Mouse (Mus musculus): Measurements from ENCODE around the gene Dock9.
"Not testable (repeated sequence)": the region's sequence is repeated elsewhere in the genome, so short reads cannot be mapped to it uniquely, and the experiment has no call there.

The Dock9 gene

GRCm38 (mm10) chr14:121737277-121737676 lies 60.4 kb downstream of the Dock9 start:
- DNase-seq (ENCODE audit: low read depth), result no peak

- peak; percentile 49 for DNase-seq (ENCODE audit: low read depth)
Observed at GRCm38 (mm10) chr14:121735678-121736077, 62.0 kb downstream of the Dock9 start.

GRCm38 (mm10) chr14:121734217-121734616 lies 63.4 kb downstream of the Dock9 start:
- DNase-seq (ENCODE audit: low read depth), result no peak

GRCm38 (mm10) chr14:121733694-121734093 lies 63.9 kb downstream of the Dock9 start:
- no peak for DNase-seq (ENCODE audit: low read depth)

GRCm38 (mm10) chr14:121732196-121732595 lies 65.4 kb downstream of the Dock9 start:
- no peak for DNase-seq (ENCODE audit: low read depth)

- peak; percentile 83 for DNase-seq (ENCODE audit: low read depth)
Observed at GRCm38 (mm10) chr14:121731688-121732168, 65.9 kb downstream of the Dock9 start.

GRCm38 (mm10) chr14:121730966-121731365 lies 66.7 kb downstream of the Dock9 start:
- DNase-seq (ENCODE audit: low read depth), result no peak

GRCm38 (mm10) chr14:121727996-121728395 lies 69.6 kb downstream of the Dock9 start:
- DNase-seq (ENCODE audit: low read depth), result no peak

- no peak for DNase-seq (ENCODE audit: low read depth)
Observed at GRCm38 (mm10) chr14:121724501-121724900, 73.1 kb downstream of the Dock9 start.

GRCm38 (mm10) chr14:121722774-121723173 lies 74.9 kb downstream of the Dock9 start:
- no peak for DNase-seq (ENCODE audit: low read depth)

GRCm38 (mm10) chr14:121721431-121721830 lies 76.2 kb downstream of the Dock9 start:
- DNase-seq (ENCODE audit: low read depth), result no peak

- DNase-seq (ENCODE audit: low read depth), result no peak
Observed at GRCm38 (mm10) chr14:121719638-121720601, 77.7 kb downstream of the Dock9 start.

GRCm38 (mm10) chr14:121714799-121715198 lies 82.8 kb downstream of the Dock9 start:
- not testable (repeated sequence) for DNase-seq (ENCODE audit: low read depth)

GRCm38 (mm10) chr14:121714268-121714667 lies 83.4 kb downstream of the Dock9 start:
- no peak for DNase-seq (ENCODE audit: low read depth)

- DNase-seq (ENCODE audit: low read depth), result no peak
Observed at GRCm38 (mm10) chr14:121713830-121714197, 83.8 kb downstream of the Dock9 start.

GRCm38 (mm10) chr14:121713166-121713829 lies 84.3 kb downstream of the Dock9 start:
- DNase-seq (ENCODE audit: low read depth), result no peak

- no peak for DNase-seq (ENCODE audit: low read depth)
Observed at GRCm38 (mm10) chr14:121711089-121711826, 86.4 kb downstream of the Dock9 start.

- no peak for DNase-seq (ENCODE audit: low read depth)
Observed at GRCm38 (mm10) chr14:121710130-121710529, 87.5 kb downstream of the Dock9 start.

- no peak for DNase-seq (ENCODE audit: low read depth)
Observed at GRCm38 (mm10) chr14:121708244-121708643, 89.4 kb downstream of the Dock9 start.

- no peak for DNase-seq (ENCODE audit: low read depth)
Observed at GRCm38 (mm10) chr14:121706482-121706901, 91.1 kb downstream of the Dock9 start.

GRCm38 (mm10) chr14:121705644-121706043 lies 92.0 kb downstream of the Dock9 start:
- DNase-seq (ENCODE audit: low read depth), result no peak

- DNase-seq (ENCODE audit: low read depth), result no peak
Observed at GRCm38 (mm10) chr14:121702534-121702933, 95.1 kb downstream of the Dock9 start.

Measured in naive thymus-derived CD4-positive, alpha-beta T cell, adult 2 months (primary cell).